Mouse (Mus musculus) heart, postnatal 4 days (tissue): Measurements from ENCODE around the gene Mief2. TPM values are rescaled to one million over a fixed set of nuclear protein-coding genes. Genes with fewer than 3 reads are reported as not detected.

Experiments
- DNase-seq: peaks from one replicate; pipeline ENCODE4 v3.0.0; 2021
- total RNA-seq, 2 experiments: library from RNA; stranded (reverse); gene quantifications; 2 replicates each; pipeline ENCODE4 v1.2.3; 2021

Gene Mief2
- total RNA-seq, result 10 to 100 TPM; 20.7 to 24.8 TPM

DNA sequence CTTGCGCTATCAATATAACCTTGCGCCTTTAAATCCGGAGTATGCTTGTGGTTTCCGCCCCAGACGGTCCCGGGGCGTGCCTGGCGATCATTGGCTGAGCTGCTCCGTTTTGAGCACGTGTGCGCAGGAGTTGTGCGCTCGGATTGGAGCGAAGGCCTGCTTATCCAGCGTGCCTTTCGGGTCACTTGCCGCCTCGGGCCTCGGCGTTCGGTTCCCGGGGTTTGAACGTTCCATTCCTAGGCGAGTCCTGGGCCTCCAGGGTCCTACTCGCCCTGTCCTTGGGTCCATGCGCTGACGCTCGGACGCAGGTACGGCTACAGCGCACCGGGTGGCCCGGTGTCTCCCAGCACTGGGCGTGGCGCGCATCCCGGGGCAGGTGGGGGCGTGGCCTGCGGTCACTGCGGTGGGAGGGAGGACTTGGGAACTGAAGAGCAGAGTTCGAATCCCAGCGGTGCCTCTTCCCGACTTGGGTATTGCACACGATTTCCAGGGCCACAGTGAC is at the start of gene Mief2:
Gene Mief2, plus strand, starts transcription at position 139 of the 502 bp plus-strand sequence.
- DNase-seq, result peak; percentile 94

DNA sequence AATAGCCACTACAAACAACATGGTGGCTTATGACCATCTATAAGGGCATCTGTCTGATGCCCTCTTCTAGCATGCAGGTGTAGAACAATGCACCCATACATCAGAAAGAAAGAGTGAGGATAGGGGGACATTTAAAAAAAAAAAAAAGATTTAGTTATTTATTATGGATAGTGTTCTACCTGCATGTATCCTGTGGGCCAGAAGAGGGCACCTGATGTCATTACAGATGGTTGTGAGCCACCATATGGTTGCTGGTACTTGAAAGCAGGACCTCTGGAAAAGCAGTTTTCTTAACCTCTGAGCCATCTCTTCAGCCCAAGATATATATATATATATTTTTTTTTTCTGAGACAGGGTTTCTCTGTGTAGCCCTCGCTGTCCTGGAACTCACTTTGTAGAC is 32.0 kb upstream of the Mief2 start:
- no peak for DNase-seq

DNA sequence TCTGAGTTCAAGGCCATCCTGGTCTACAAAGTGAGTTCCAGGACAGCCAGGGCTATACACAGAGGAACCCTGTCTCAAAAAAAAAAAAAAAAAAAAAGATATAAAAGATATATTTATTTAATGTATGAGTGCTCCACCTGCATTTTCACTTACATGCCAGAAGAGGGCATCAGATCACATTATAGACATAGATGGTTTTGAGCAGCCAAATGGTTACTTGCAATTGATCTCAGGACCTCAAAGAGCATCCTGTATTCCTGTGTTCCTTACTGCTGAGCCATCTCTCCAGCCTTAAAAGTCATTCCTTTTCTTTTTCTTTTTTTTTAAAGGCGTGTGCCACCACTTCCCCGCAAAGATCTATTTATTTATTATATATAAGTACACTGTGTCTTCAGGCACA is 30.6 kb upstream of the Mief2 start:
- no peak for DNase-seq

DNA sequence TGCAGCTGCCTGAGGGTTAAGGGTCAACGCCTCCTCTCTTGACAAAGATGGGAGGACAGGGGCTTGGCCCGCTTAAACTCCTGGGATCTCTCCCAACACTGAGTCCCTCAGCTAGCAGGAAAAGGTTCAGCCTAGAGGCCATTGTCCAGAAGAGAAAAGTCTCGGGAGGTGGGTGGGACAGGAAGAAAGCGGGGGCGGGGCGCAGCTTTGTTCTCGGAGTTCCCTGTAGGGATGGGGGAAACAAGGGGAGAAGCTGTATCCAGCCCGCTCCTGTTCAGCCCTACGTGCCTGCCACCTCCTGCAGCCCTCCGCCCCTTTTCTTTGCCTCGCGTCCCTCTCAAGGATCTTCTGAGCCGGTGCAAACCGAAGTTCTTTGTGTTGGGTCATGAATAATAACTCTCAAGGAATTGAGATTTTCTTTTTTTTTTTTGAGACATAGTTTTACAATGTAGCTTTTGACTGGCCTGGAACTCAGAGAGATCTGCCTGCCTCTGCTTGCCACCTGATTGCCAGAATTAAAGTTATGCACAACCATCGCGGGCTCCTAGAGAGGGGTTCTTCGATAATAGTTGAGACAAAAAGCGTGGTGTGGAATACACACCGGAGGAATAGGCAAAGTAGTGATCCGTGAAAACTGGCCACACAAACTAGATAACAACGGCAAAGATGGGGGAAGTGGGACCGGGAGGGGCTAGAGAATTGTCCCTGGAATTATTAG is 29.2 kb upstream of the Mief2 start:
- DNase-seq, result peak; percentile 85

DNA sequence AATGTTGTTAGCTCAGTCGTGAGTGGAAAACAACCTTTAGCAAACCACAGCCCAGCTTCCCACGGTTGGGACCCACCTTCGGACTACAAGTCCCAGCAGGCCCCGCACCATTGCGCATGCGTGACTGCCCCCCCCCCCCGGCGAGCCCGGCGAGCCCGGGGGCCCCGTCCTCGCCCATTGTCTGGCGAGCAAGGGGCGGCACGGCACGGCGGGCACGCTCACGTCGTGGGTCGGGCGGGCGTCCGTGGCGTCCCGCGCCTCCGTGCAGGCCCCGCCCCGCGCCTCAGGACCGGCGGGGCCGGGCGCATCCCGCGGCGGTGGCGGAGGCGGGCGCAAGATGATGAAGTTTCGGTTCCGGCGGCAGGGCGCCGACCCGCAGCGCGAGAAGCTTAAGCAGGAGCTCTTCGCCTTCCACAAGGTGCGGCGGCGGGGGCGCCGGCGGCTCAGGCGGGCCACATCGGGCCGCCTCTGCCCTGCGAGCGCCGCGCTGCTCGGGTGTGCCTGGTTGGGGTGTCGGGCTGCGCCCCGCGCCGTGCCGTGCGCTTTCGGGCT is 28.6 kb upstream of the Mief2 start, which contains the start of gene Llgl1:
Gene Llgl1, plus strand, starts transcription at position 200 of the 552 bp plus-strand sequence.
- peak; percentile 89 for DNase-seq

DNA sequence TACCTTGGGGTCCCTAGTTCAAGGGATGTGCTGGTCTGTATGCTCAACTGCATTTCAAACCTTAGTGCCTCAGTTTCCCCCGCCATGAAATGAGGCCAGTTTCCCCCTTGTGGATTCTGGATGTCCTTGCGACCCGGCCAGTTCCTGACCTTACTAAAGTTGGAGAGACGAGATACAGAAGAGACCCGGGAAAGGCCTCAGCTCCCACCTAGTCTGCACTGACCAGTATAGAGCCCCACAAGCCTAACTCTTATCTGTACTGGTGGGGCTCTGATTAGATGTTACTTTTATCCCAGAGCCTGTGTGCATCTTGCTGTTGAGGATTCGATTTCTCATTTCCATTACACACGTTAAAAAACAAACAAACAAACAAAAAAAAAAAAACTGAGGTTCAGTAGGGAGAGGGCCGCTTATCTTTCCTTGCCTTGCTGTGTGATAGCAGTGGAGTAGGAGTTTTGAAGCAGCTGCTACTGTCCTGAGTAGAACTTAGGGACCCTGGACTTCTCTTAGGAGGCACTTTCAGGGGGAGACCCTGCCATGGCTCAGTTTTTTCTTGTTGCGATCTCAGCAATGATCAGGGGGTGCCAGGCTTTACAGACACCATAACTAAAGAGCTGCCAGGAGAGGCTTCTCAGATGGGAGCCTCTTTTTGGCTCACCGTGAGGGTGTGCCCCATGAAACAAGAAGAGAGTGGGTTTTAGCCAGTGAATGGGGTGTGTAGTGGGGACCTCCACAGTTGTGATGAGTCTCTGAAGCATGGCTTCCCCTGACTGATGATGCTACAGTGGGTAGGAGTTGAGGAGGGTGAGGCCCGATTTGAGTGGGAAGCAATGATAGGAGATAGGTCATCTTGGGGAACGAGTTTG is 27.6 kb upstream of the Mief2 start:
- peak; percentile 4 for DNase-seq

DNA sequence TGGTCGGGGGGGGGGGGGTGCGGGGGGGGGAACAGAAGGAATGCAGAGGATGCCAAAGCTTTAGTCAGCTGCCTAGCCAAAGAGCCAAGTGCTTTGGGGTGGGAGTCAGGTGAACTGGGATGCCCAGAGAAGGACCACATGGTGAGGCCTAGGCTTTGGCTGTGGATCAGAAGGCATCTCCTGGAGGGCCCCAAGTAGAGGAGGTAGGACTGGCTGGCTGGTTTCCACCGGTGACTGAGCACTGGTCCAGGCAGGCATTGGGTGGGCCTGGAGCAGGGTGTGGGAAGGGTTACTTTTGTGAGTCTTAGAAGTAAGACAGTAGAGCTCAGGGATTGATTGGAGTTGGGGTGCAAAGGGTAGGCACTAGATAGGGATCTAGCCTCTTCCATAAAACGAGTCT is 26.6 kb upstream of the Mief2 start:
- DNase-seq, result peak; percentile 7

DNA sequence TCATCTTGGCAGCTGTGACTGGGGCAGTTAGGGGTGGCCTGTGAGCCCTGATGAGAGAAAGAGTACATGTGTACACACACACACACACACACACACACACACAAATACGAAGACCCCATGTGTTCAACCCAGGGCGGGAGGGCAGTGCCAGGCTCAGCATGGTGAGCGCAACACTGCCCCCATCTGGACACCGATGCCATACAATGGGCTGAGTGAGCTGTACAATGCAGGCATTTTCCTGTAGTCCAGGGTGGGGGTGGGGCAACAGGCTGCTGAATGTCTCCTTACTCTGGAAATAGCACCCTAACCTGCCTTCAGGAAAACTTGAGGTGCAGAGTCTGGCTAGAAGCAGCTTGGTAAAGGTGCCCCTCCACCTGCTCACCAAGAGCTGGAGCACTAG is 25.1 kb upstream of the Mief2 start:
- peak; percentile 79 for DNase-seq

DNA sequence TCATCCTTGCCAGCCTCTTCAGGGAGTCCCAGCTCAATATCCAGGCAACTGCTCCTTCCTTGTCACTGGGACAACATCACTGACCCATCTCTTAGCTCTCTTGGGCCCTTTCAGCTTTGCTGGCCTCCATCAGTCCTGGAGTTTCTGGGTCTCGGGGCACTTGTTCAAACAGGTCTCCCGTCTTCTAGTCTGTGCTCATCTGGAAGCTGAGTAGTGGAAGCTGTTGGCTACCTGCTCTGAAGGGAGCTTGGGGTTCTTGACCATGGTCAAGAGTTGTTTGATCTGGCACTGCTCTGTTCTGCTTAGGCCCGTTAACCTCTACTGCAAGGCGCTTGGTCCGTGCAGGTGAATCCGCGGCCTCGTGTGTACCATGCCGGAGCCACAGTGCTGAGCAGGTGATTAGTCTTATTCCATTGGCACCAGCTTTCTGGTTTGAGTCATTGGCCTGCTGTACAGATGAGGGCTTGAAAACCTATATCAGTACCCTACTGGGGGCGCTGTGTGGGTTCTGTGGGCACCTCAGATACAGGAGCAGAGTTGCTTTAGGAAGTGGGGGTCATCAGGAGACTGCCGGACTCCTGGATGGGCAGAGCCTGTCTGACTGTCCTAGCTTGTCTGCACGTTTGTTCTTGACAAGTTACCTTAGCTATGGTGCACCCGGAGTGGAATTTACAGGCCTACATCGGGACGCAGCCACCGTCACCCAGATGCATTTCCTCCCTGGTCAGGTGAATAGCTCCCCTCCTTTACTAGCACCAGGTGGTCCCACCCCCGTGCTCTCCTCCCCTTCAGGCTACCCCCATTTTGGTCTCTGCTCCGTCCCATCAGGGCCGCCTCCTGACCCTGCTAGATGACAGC is 23.9 kb upstream of the Mief2 start:
- no peak for DNase-seq

DNA sequence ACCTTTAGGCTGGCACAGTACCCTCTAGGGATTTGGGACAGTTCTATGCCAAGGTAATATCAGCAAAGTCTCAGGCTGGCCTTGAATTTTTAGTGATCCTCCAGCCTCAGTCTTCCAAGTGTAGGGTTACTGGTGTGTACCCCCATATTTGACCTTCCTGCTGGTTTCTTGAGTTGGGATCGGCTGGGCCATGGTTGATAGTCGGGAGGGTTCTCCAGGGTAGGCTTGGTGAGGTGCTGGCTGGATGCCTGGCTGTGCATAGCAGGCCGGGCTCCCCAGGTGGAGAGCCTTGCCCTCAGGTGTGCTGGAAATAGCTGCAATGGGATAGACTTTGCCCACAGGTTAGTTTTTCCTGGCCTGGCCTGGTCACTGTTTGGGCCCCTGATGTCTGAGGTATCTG is 22.9 kb upstream of the Mief2 start:
- DNase-seq, result no peak

DNA sequence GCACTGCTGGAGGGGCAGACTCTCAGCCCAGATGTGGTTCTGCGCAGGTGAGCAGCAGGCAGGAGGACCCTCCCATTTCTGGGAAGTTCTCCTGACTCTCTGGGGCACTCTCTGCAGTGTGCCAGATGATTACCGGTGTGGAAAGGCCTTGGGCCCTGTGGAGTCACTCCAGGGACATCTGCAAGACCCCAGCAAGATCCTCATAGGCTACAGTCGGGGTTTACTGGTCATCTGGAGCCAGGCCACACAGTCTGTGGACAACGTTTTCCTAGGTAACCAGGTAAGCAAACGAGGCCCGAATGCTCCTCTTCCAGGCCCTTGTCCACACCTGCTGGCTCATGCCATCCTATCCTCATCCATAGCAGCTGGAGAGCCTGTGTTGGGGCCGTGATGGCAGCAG is 22.1 kb upstream of the Mief2 start:
- DNase-seq, result peak; percentile 4

DNA sequence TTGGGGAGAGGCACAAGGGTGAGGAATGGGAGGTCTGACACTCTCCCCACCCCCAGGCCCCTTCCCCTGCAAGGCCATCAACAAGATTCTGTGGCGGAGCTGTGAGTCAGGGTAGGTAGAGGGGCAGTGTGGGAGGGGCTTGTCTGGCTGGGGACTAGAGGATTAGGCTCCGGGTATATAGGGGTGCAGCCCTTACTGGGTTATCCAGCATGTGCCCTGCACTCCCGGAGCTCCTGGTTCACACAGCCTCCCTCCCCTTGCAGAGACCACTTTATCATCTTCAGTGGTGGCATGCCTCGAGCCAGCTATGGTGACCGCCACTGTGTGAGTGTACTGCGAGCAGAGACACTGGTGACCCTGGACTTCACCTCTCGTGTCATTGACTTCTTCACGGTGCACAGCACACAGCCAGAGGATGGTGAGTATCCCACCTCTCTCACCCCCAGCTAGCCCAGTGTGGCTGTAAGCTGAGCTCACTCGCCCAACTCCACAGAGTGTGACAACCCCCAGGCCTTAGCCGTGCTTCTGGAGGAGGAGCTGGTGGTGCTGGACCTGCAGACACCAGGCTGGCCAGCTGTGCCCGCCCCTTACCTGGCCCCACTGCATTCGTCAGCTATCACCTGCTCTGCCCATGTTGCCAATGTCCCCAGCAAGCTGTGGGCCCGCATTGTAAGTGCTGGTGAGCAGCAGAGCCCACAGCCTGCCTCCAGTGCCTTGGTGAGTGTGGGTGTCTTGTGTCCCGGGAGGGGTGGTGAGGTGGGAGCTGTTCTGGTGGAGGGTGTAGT is 21.3 kb upstream of the Mief2 start:
- peak; percentile 10 for DNase-seq

DNA sequence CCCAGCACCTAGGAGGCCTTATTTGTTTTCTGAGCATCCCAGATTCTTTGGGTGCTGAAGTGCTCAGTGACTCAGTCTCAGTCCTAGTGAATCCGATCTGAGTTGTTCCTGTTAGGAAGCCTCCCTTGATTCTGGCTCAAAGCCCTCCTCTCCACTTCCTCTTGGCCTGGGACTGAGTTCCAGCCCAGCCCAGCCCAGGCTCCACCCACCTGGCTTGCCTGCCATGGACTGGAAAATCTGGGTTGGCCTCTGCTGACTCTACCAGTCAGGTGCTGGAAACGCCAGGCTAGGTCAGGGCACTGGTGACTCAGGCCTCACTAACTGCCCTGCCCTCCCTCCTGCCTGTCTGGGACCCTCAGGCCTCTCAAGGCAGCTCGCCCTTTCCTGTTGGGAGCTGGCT is 20.5 kb upstream of the Mief2 start:
- peak; percentile 88 for DNase-seq

DNA sequence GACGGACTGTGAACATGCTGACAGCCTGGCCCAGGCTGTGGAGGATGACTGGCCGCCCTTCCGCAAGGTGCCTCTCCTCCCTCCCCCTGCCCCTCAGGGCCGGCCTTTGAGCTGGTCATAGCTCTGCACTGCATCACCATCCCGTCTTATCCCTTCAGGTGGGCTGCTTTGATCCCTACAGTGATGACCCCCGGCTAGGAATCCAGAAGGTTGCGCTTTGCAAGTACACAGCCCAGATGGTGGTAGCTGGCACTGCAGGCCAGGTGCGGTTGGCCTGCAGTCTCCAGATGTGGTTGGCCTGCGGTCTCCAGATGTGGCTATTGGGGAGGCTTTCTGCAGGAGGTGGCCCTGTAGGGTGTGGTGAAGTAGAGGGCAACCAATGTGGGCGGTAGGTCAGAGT is 19.6 kb upstream of the Mief2 start:
- peak; percentile 4 for DNase-seq

DNA sequence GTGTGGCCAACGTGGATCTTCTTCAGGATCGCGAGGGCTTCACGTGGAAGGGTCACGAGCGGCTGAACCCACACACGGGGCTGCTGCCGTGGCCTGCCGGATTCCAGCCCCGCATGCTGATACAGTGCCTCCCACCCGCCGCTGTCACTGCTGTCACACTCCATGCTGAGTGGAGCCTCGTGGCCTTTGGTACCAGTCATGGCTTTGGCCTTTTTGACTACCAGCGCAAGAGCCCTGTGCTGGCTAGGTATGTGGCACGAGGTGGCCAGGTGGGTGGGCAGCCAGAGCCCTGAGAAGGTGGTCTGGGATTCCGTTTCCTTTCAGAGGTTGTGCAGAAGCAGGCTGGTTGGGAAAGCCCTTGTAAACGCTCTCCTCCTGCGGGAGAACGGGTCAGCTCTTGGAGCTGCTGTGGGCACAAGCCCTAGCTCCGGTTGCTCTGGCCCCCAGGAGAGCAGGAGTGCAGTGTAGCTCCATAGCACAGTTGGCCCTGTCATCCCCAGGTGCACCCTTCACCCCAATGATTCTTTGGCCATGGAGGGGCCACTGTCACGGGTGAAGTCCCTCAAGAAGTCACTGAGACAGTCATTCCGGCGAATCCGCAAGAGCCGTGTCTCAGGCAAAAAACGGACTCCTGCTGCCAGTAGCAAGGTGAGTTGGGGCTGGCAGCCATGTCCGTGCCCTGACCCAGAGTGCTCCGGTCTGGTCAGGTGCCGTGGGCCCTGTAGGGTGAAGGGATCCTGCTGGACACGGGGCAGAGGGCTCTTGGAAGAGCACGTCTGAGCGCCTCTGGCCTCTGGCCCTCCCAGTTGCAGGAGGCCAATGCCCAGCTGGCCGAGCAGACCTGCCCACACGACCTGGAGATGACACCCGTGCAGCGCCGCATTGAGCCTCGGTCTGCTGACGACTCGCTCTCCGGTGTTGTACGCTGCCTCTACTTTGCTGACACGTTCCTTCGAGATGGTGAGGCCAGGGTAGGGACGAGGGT is 18.4 kb upstream of the Mief2 start:
- peak; percentile 3 for DNase-seq

DNA sequence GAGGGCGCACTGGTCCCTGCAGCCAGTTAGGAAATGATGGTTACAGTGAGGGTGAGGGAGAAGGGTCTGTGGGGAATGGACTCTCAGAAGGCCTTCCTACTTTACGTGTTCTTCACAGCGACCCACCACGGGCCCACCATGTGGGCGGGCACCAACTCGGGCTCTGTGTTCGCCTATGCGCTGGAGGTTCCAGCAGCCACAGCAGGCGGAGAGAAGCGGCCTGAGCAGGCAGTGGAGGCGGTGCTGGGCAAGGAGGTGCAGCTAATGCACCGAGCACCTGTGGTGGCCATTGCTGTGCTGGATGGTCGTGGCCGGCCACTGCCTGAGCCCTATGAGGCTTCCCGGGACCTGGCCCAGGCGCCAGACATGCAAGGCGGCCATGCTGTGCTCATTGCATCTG is 17.0 kb upstream of the Mief2 start:
- peak; percentile 3 for DNase-seq

DNA sequence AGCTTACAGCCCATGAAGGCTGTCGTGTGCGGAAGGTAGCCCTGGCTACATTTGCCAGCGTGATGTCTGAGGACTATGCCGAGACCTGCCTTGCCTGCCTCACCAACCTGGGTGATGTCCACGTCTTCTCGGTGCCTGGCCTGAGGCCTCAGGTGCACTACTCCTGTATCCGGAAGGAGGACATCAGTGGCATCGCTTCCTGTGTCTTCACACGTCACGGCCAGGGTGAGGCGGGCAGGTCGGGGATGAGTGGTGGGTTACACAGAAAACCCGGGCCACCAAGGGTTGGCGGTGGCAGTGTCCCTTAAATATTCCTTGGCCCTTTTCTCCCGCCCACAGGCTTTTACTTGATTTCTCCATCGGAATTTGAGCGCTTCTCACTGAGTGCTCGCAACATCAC is 16.2 kb upstream of the Mief2 start:
- no peak for DNase-seq

DNA sequence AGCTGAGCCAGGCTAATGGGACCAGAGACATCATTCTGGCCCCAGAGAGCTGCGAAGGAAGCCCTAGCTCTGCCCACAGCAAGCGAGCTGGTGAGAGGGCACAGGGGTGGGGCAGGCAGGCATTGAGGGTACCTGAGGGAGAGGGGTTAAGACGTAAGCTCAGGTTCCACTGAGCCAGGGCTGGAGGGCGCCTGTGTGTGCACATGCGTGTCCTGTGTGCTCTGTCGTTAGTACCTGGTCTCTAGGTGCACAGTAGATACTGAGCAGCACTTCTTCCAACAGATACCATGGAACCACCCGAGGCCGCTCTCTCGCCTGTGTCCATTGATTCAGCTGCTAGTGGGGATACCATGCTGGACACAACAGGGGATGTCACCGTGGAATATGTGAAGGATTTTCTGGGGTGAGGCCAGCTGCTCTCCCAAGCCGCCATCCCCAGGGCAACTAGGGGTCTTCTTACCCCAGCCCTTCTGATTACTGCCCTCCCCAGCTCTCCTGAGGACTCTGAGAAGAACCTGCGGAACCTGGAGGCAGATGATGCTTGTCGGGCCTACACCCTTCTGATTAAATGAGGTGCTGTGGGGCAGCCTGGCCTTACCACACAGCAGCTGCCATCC is 15.5 kb upstream of the Mief2 start:
- DNase-seq, result no peak

DNA sequence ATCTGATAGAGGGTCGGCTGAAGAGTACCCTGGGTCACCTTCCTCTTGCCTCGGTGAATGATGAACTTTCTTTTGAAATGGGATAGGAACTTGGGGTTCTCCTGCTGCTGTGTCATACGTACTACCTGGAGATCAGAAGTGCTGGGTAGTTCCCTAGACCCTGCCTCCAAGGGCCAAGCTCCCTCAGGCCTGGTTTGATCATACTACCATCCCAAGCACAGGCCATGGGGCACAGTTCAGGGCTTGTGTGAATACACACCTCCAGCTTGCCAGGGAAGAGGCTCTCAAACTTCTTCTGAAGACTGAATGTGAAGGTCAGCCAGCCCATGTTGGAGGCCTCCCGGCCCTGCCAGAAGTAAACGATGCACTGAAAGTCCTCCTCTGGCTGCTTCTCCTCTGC is 12.4 kb upstream of the Mief2 start:
- no peak for DNase-seq

DNA sequence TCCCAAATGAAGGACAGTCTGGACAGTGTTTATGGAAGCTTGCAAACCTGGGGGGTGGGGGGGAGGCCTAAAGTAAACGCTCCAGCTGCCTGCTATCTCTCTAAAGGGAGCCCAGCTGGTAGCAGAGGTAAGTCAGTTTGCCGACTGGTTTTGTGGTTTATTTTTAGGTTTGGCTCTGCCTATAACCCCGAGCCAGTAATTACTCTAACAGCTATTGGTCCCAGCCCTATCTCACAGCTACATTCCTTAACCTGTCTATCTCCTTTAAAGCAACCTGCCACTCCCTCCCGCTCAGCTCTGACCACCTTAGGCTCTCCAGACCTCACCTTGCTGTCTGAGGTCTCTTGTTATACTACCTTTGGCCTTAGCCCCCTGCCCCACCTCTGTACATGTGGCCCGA is 8.9 kb upstream of the Mief2 start:
- DNase-seq, result no peak
